Mouse (Mus musculus): ENCODE results near the gene Gm3532. TPM values are rescaled to one million over a fixed set of nuclear protein-coding genes. Genes with fewer than 3 reads are reported as not detected.
"Not testable (repeated sequence)": the region's sequence is repeated elsewhere in the genome, so short reads cannot be mapped to it uniquely, and the experiment has no call there.

Gene Gm3532
- polyA plus RNA-seq (2017; shearing (Covaris generic)) = not detected

- ATAC-seq = not testable (repeated sequence)
Observed at GRCm38 (mm10) chr14:5538196-5538595, at the start of gene Gm3532. Gene Gm3532 (plus strand): TSS chr14:5538496.

- ATAC-seq = not testable (repeated sequence)
Observed at GRCm38 (mm10) chr14:5501374-5501773, 36.9 kb upstream of the Gm3532 start, which contains the start of gene Gm3488. Gene Gm3488 (plus strand): TSS chr14:5501674.

Other genes with a start within 250 kb of the Gm3532 start
- gene Gm3542, start 203.6 kb upstream of the Gm3532 start, polyA plus RNA-seq (2017; shearing (Covaris generic)) = not detected
- 10 to 100 TPM in 1 of 2 experiments, 1 to 10 TPM in 1; 8.1 to 10.4 TPM for gene Gm3500, start 149.4 kb upstream of the Gm3532 start, polyA plus RNA-seq (2017; shearing (Covaris generic))
- 1 to 10 TPM in 1 of 2 experiments, under 1 TPM in 1; 0.36 to 5.5 TPM for gene Gm3194, start 83.0 kb upstream of the Gm3532 start, polyA plus RNA-seq (2017; shearing (Covaris generic))
- not detected for gene Gm8246, start 60.7 kb upstream of the Gm3532 start, polyA plus RNA-seq (2017; shearing (Covaris generic))
- gene Gm3187, start 54.3 kb upstream of the Gm3532 start, polyA plus RNA-seq (2017; shearing (Covaris generic)) = not detected
- gene Gm3488, start 36.8 kb upstream of the Gm3532 start, polyA plus RNA-seq (2017; shearing (Covaris generic)) = 10 to 100 TPM in 1 of 2 experiments, 1 to 10 TPM in 1; 6.9 to 12.4 TPM
- gene Gm8265, start 94.5 kb downstream of the Gm3532 start, polyA plus RNA-seq (2017; shearing (Covaris generic)) = not detected
- not detected for gene Gm9603, start 149.0 kb downstream of the Gm3532 start, polyA plus RNA-seq (2017; shearing (Covaris generic))
- 1 to 10 TPM in 1 of 2 experiments, under 1 TPM in 1; 0.69 to 6.0 TPM for gene Gm3373, start 203.1 kb downstream of the Gm3532 start, polyA plus RNA-seq (2017; shearing (Covaris generic))